Mouse (Mus musculus) ES-Bruce4 (cell line): ENCODE results near the gene Foxp1. TPM values are rescaled to one million over a fixed set of nuclear protein-coding genes. Genes with fewer than 3 reads are reported as not detected.

ENCODE experiments used
- H3K27ac ChIP-seq: 2 replicates; pipeline ENCODE4 v1.5.1; 2012; ENCODE audit warnings: low read length, inconsistent platforms; ENCODE audit not compliant: insufficient read depth
- H3K27me3 ChIP-seq: 2 replicates; pipeline ENCODE4 v1.6.1; 2012; ENCODE audit warnings: mild to moderate bottlenecking, low read length, inconsistent platforms; ENCODE audit not compliant: control insufficient read depth, poor library complexity, insufficient read depth, severe bottlenecking
- H3K36me3 ChIP-seq: 2 replicates; pipeline ENCODE4 v1.6.1; 2012; ENCODE audit warnings: inconsistent platforms, mild to moderate bottlenecking, low read length, moderate library complexity; ENCODE audit not compliant: control insufficient read depth, poor library complexity, insufficient read depth, severe bottlenecking
- H3K4me1 ChIP-seq: one replicate; pipeline ENCODE4 v1.8.1; 2011; ENCODE audit warnings: low read length; ENCODE audit not compliant: control insufficient read depth, insufficient read depth
- H3K4me3 ChIP-seq: 2 replicates; pipeline ENCODE4 v1.5.1; 2011; ENCODE audit warnings: low read depth, mild to moderate bottlenecking, low read length
- H3K9ac ChIP-seq: 2 replicates; pipeline ENCODE4 v1.6.1; 2012; ENCODE audit warnings: low read depth, mild to moderate bottlenecking, inconsistent platforms; ENCODE audit not compliant: poor library complexity, severe bottlenecking
- H3K9me3 ChIP-seq: replicated peaks from 2 replicates; pipeline ENCODE4 v1.6.1; 2012; ENCODE audit warnings: mild to moderate bottlenecking, low read length, inconsistent platforms; ENCODE audit not compliant: control insufficient read depth, poor library complexity, insufficient read depth, severe bottlenecking
- CTCF ChIP-seq: IDR thresholded peaks from one replicate; pipeline ENCODE4 v1.8.1; 2011; ENCODE audit warnings: low read depth, low read length
- EP300 ChIP-seq: IDR thresholded peaks from 2 replicates; pipeline ENCODE4 v1.6.1; 2011; ENCODE audit warnings: low read depth, low read length; ENCODE audit not compliant: insufficient read depth
- POLR2A ChIP-seq: IDR thresholded peaks from one replicate; pipeline ENCODE4 v1.8.1; 2011; ENCODE audit warnings: low read length; ENCODE audit not compliant: insufficient read depth
- polyA plus RNA-seq: library from polyadenylated mRNA; stranded (reverse); fragments of >200 nt; gene quantifications from 2 replicates; pipeline ENCODE4 v1.2.4, GENCODE M21; 2011; ENCODE audit warnings: low read depth; ENCODE audit not compliant: missing spikeins, insufficient read depth, insufficient read length

The Foxp1 gene
- polyA plus RNA-seq, 1 experiment, result 33.5 TPM

DNA sequence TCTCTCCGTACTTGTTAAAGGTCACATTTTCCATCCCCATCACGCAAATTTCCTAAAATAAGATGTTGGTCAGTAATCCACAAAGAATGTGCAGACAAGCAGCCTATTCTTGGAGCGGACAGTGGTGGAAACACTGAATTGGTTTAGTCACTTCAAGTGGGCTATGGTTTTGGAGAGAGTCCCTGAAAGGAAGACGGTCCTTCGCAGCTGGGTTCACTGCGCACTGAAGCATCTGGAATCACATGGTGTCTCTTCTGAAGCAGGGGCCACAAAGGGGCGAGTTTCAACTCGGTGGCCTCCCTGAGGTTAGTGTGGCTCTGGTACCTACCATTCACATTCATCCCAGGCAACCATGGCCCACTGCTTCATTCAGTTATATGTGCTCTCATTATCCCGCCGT is 588.1 kb downstream of the Foxp1 start:
- H3K27ac ChIP-seq, result no peak overlapping the region
- H3K9ac ChIP-seq, result no peak overlapping the region
- H3K4me3 ChIP-seq, result no peak overlapping the region
- H3K27me3 ChIP-seq, result no peaks in the 10 kb centered on the region
- H3K4me1 ChIP-seq, result no peaks in the 10 kb centered on the region
- H3K36me3 ChIP-seq, result peaks cover 49% of the 10 kb centered on the region
- no peak for TF ChIP-seq POLR2A
- no peak for TF ChIP-seq EP300
- no peak for TF ChIP-seq CTCF
- H3K9me3 ChIP-seq, result no peaks in the 10 kb centered on the region

DNA sequence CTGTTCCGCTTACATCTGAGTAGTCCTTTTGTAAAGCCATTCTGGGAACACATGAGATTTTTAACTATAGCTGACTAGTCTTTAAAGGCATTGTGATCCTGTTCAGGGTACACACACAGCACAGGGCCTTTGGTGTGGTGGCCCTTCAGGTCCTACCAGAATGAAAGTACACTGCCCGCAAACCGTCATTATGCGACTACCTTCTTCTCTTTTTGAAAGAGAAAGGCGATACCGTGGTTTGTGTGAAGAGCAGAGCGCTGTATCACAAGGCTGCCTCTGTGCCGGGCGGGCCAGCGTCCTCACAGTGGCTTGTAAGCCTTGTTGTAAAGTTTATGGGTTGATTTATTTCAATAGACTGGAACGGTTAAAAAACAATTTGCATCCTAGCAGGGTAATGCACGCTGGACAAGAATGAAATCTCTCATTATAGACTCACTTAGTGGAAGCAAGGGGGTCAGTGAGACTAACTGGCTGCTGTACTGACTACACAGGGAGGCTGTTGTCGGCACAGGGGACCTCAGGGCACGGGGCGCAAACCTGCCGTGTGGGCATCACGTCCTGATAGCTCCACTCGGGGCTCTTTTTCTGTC is 589.3 kb downstream of the Foxp1 start:
- no peak overlapping the region for H3K9ac ChIP-seq
- no peak overlapping the region for H3K4me3 ChIP-seq
- H3K27ac ChIP-seq, result no peak overlapping the region

GRCm38 (mm10) chr6:98931881-98932540 is 590.5 kb downstream of the Foxp1 start:
- no peak overlapping the region for H3K9ac ChIP-seq
- no peak overlapping the region for H3K27ac ChIP-seq
- H3K36me3 ChIP-seq, result peaks cover 36% of the 10 kb centered on the region
- no peaks in the 10 kb centered on the region for H3K9me3 ChIP-seq
- no peaks in the 10 kb centered on the region for H3K4me1 ChIP-seq
- H3K4me3 ChIP-seq, result no peak overlapping the region
- H3K27me3 ChIP-seq, result no peaks in the 10 kb centered on the region
- no peak for TF ChIP-seq EP300
- no peak for TF ChIP-seq CTCF
- TF ChIP-seq POLR2A, result no peak

More for the DNA sequence above, 589.3 kb downstream of the Foxp1 start:
- H3K36me3 ChIP-seq, result peaks cover 46% of the 10 kb centered on the region
- H3K27me3 ChIP-seq, result no peaks in the 10 kb centered on the region
- H3K4me1 ChIP-seq, result no peaks in the 10 kb centered on the region
- no peaks in the 10 kb centered on the region for H3K9me3 ChIP-seq
- TF ChIP-seq POLR2A (no peak), EP300 (no peak), CTCF (no peak)

- TF ChIP-seq EP300 (no peak), CTCF (no peak), POLR2A (no peak)
- Histone ChIP-seq H3K4me3 (no peak overlapping the region), H3K4me1 (no peaks in the 10 kb centered on the region), H3K27me3 (no peaks in the 10 kb centered on the region), H3K36me3 (peaks cover 31% of the 10 kb centered on the region), H3K9ac (no peak overlapping the region), H3K9me3 (no peaks in the 10 kb centered on the region), H3K27ac (no peak overlapping the region)
Measured at GRCm38 (mm10) chr6:98930652-98931300, 591.7 kb downstream of the Foxp1 start.

DNA sequence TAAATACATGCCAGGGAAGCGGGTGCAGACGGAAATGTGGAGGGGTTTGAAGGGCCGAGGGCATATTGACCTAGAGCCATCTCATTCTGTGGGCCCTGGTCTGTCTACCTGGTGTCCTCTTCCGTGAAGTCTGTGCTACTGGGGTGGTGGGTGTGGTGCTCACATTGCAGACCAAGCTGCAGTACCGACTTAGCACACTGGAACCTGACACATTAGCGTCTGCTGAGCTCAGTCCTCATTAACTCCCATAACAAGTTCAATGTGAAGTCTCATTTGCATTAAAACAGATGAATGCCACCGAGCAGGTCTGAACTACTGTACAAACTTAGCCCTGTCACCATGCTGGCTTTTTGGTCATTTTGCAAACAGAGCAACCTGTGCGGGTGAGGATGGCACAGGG is 594.2 kb downstream of the Foxp1 start:
- TF ChIP-seq CTCF, result no peak
- TF ChIP-seq EP300, result no peak
- no peak for TF ChIP-seq POLR2A
- H3K4me3 ChIP-seq, result no peak overlapping the region
- peaks cover 13% of the 10 kb centered on the region for H3K36me3 ChIP-seq
- H3K9ac ChIP-seq, result no peak overlapping the region
- no peaks in the 10 kb centered on the region for H3K27me3 ChIP-seq
- no peaks in the 10 kb centered on the region for H3K4me1 ChIP-seq
- no peaks in the 10 kb centered on the region for H3K9me3 ChIP-seq
- H3K27ac ChIP-seq, result no peak overlapping the region

DNA sequence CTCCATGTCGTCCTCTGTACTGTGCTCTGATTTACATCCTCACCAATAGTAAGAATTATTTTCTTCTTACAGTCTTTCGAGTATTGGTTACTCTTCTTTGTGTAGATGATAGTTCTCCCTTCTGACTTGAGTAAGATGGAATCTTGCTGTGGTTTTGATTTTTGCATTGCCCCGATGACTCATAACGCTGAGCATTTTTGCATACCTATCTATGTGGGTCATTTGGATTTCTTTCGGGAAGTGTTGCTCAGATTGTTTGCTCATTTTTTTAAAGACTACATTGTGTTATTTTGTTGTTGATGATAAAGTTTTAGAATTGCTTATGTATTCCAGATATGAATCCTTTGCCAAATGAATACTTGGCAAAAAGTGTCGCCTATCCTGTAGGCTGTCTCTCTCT is 621.3 kb downstream of the Foxp1 start:
- Histone ChIP-seq H3K27ac (no peak overlapping the region), H3K4me3 (no peak overlapping the region), H3K9ac (no peak overlapping the region), H3K27me3 (no peaks in the 10 kb centered on the region), H3K4me1 (no peaks in the 10 kb centered on the region), H3K9me3 (no peaks in the 10 kb centered on the region), H3K36me3 (no peaks in the 10 kb centered on the region)
- TF ChIP-seq EP300, result no peak
- no peak for TF ChIP-seq CTCF
- no peak for TF ChIP-seq POLR2A
